Mouse (Mus musculus) ES-Bruce4 (cell line): ENCODE results near the gene Capn13. TPM values are rescaled to one million over a fixed set of nuclear protein-coding genes. Genes with fewer than 3 reads are reported as not detected.

ENCODE experiments used
- H3K27ac ChIP-seq: 2 replicates; pipeline ENCODE4 v1.5.1; 2012; ENCODE audit warnings: low read length, inconsistent platforms; ENCODE audit not compliant: insufficient read depth
- H3K27me3 ChIP-seq: 2 replicates; pipeline ENCODE4 v1.6.1; 2012; ENCODE audit warnings: mild to moderate bottlenecking, low read length, inconsistent platforms; ENCODE audit not compliant: control insufficient read depth, poor library complexity, insufficient read depth, severe bottlenecking
- H3K36me3 ChIP-seq: 2 replicates; pipeline ENCODE4 v1.6.1; 2012; ENCODE audit warnings: inconsistent platforms, mild to moderate bottlenecking, low read length, moderate library complexity; ENCODE audit not compliant: control insufficient read depth, poor library complexity, insufficient read depth, severe bottlenecking
- H3K4me1 ChIP-seq: one replicate; pipeline ENCODE4 v1.8.1; 2011; ENCODE audit warnings: low read length; ENCODE audit not compliant: control insufficient read depth, insufficient read depth
- H3K4me3 ChIP-seq: 2 replicates; pipeline ENCODE4 v1.5.1; 2011; ENCODE audit warnings: low read depth, mild to moderate bottlenecking, low read length
- H3K9ac ChIP-seq: 2 replicates; pipeline ENCODE4 v1.6.1; 2012; ENCODE audit warnings: low read depth, mild to moderate bottlenecking, inconsistent platforms; ENCODE audit not compliant: poor library complexity, severe bottlenecking
- H3K9me3 ChIP-seq: replicated peaks from 2 replicates; pipeline ENCODE4 v1.6.1; 2012; ENCODE audit warnings: mild to moderate bottlenecking, low read length, inconsistent platforms; ENCODE audit not compliant: control insufficient read depth, poor library complexity, insufficient read depth, severe bottlenecking
- CTCF ChIP-seq: IDR thresholded peaks from one replicate; pipeline ENCODE4 v1.8.1; 2011; ENCODE audit warnings: low read depth, low read length
- EP300 ChIP-seq: IDR thresholded peaks from 2 replicates; pipeline ENCODE4 v1.6.1; 2011; ENCODE audit warnings: low read depth, low read length; ENCODE audit not compliant: insufficient read depth
- POLR2A ChIP-seq: IDR thresholded peaks from one replicate; pipeline ENCODE4 v1.8.1; 2011; ENCODE audit warnings: low read length; ENCODE audit not compliant: insufficient read depth
- polyA plus RNA-seq: library from polyadenylated mRNA; stranded (reverse); fragments of >200 nt; gene quantifications from 2 replicates; pipeline ENCODE4 v1.2.4, GENCODE M21; 2011; ENCODE audit warnings: low read depth; ENCODE audit not compliant: missing spikeins, insufficient read depth, insufficient read length

The Capn13 gene
- polyA plus RNA-seq = not detected in 2 replicates

DNA sequence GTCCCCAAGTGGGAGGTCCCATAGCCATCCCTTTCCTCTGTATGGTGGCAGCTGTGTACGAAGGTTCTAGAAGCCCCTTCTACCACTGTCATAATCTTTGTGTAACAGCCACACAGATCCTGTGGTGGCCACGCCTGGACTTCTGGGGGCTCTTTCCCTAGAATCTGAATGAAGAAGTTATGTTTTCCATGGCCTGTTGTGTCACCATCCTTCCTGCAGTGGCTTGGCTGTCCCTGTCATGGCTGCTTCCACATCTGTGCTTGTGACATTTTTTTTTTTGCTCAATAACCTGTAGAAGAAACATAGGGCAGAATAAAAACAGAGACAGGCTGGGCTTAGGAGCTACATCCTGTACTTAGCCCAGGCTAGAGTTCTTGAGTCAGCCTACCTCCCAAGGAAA lies at the start of gene Capn13:
Gene Capn13, minus strand, starts transcription at position 5 of the 400 bp plus-strand sequence.
- Histone ChIP-seq H3K4me1 (no peaks in the 10 kb centered on the region), H3K9me3 (no peaks in the 10 kb centered on the region; the same call in 1 of the 2 replicates), H3K27me3 (no peaks in the 10 kb centered on the region), H3K9ac (no peak within 1 kb of the TSS), H3K36me3 (no peaks in the 10 kb centered on the region), H3K4me3 (no peak within 1 kb of the TSS), H3K27ac (no peak within 1 kb of the TSS)
- TF ChIP-seq POLR2A = no peak
- TF ChIP-seq EP300 = no peak
- TF ChIP-seq CTCF = no peak

GRCm38 (mm10) chr17:73449104-73449503 lies 48.4 kb upstream of the Capn13 start:
- H3K9ac ChIP-seq = no peak overlapping the region

GRCm38 (mm10) chr17:73440798-73441197 lies 40.1 kb upstream of the Capn13 start:
- H3K4me3 ChIP-seq = no peak overlapping the region
- no peaks in the 10 kb centered on the region for H3K36me3 ChIP-seq
- H3K9ac ChIP-seq = no peak overlapping the region
- no peaks in the 10 kb centered on the region for H3K9me3 ChIP-seq
- TF ChIP-seq EP300 (no peak), CTCF (no peak), POLR2A (no peak)
- no peaks in the 10 kb centered on the region for H3K4me1 ChIP-seq
- H3K27ac ChIP-seq = no peak overlapping the region
- H3K27me3 ChIP-seq = no peaks in the 10 kb centered on the region

More at GRCm38 (mm10) chr17:73449104-73449503, 48.4 kb upstream of the Capn13 start:
- Histone ChIP-seq H3K4me1 (no peaks in the 10 kb centered on the region), H3K27me3 (no peaks in the 10 kb centered on the region), H3K9me3 (no peaks in the 10 kb centered on the region), H3K4me3 (no peak overlapping the region), H3K27ac (no peak overlapping the region), H3K36me3 (no peaks in the 10 kb centered on the region)
- no peak for TF ChIP-seq POLR2A
- TF ChIP-seq EP300 = no peak
- TF ChIP-seq CTCF = no peak

DNA sequence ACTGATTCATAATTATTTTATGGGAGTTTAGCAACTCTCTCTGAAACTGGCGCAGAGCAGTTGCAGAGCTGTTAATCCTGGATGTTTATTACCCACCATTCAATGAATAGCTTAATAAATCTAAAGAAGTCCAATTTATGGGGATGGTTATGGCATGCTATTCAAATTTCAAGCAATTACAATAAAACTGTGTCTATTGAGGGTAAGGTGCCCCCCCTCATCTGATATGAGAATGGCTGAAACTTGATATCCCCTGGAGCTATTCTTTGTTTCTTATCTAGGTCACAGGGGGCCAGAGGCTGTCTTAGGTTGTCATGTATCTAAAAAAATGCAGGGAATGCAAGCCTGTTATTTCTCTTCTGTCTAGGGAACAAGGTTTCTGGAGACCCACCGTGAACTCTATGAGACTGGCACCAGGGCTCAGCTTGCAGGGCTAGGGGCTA lies 31.9 kb upstream of the Capn13 start:
- no peaks in the 10 kb centered on the region for H3K9me3 ChIP-seq
- no peaks in the 10 kb centered on the region for H3K27me3 ChIP-seq
- H3K36me3 ChIP-seq = no peaks in the 10 kb centered on the region
- no peaks in the 10 kb centered on the region for H3K4me1 ChIP-seq
- H3K27ac ChIP-seq = no peak overlapping the region
- H3K9ac ChIP-seq = no peak overlapping the region
- TF ChIP-seq POLR2A (no peak), EP300 (no peak), CTCF (no peak)
- H3K4me3 ChIP-seq = no peak overlapping the region

DNA sequence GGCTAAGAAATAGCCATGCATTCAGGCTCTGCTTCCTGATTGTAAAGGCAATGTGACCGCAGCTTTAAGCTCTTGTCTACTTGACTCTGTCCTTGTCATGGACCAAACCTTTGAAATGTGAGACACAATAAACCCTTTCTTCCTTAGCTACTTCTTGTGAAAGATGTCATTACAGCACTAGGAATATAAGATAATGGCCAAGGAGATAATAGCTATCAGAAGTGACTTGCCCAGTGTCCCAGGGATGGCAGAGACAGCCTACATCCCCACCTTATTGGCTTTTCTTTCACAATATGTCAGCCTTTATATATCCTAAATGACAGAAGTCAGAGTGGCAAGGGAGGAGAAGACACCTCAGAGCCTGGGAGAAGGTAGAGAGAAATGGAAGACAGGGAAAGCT lies 31.4 kb upstream of the Capn13 start:
- H3K27me3 ChIP-seq = no peaks in the 10 kb centered on the region
- H3K4me1 ChIP-seq = no peaks in the 10 kb centered on the region
- no peak overlapping the region for H3K27ac ChIP-seq
- no peaks in the 10 kb centered on the region for H3K36me3 ChIP-seq
- H3K9me3 ChIP-seq = no peaks in the 10 kb centered on the region
- no peak overlapping the region for H3K4me3 ChIP-seq
- TF ChIP-seq EP300 = no peak
- no peak for TF ChIP-seq POLR2A
- TF ChIP-seq CTCF = no peak
- no peak overlapping the region for H3K9ac ChIP-seq

GRCm38 (mm10) chr17:73417382-73417781 lies 16.7 kb upstream of the Capn13 start:
- Histone ChIP-seq H3K4me3 (no peak overlapping the region), H3K36me3 (no peaks in the 10 kb centered on the region), H3K4me1 (no peaks in the 10 kb centered on the region), H3K9ac (no peak overlapping the region), H3K27me3 (no peaks in the 10 kb centered on the region), H3K9me3 (no peaks in the 10 kb centered on the region), H3K27ac (no peak overlapping the region)
- no peak for TF ChIP-seq CTCF
- TF ChIP-seq POLR2A = no peak
- no peak for TF ChIP-seq EP300
